Mouse (Mus musculus): ENCODE data around the gene Slc38a8.

The Slc38a8 gene

GRCm38 (mm10) chr8:119487093-119487492 is 14.4 kb downstream of the Slc38a8 start:
- in situ Hi-C loops (cut with MseI, MboI), result no loop called here

GRCm38 (mm10) chr8:119484145-119484896 is 17.2 kb downstream of the Slc38a8 start:
- in situ Hi-C loops (cut with MseI, MboI), result no loop called here

- in situ Hi-C loops (cut with MseI, MboI), result no loop called here
These were observed 22.8 kb downstream of the Slc38a8 start for GRCm38 (mm10) chr8:119478684-119479083.

- in situ Hi-C loops (cut with MseI, MboI), result no loop called here
These were observed 33.4 kb downstream of the Slc38a8 start for GRCm38 (mm10) chr8:119468091-119468490.

GRCm38 (mm10) chr8:119466794-119467193 is 34.7 kb downstream of the Slc38a8 start:
- in situ Hi-C loops (cut with MseI, MboI), result no loop called here

DNA sequence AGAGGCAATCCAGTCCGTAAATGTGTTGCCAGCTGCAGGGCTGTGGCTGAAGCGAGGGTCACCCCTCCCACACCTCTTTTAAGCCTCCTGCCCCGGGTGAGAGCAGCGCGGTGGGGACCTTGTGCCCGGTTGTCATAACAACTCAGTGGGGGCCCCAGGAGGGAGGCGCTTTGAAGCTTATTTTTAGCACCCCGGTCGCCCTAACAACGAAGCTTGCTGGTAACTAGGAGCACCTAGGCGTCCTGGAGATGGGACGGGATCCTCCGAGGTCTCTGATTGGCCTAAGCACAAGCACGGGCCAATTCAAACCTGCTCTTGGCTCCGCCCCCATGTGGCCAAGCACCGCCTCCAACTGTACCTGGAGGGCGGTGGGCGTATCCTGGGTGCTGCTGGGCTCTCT is 35.4 kb downstream of the Slc38a8 start:
- in situ Hi-C loops (cut with MseI, MboI), result no loop called here

- in situ Hi-C loops (cut with MseI, MboI), result no loop called here
These were observed 37.8 kb downstream of the Slc38a8 start for GRCm38 (mm10) chr8:119463709-119464108.

DNA sequence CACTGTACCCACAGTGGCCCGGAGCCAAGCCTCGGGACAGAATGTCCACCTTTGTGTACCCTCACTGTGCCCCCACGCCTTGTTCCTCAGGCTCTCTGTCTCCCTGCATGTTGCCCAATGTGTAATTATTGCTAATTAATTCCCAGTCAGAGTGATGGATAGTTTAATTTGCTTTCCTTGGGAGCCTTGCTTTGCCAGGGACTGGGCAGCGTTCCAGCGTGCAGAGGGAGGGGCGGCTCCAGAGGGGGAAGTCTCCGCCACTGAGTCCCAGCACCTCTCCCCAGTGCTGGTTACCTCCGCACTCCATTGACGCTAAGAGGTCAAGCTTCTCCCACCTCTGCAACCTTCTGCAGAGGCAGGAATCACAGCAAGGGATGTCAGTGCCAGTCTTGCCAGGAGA is 40.1 kb downstream of the Slc38a8 start:
- in situ Hi-C loops (cut with MseI, MboI), result no loop called here

GRCm38 (mm10) chr8:119459724-119460123 is 41.8 kb downstream of the Slc38a8 start:
- in situ Hi-C loops (cut with MseI, MboI), result no loop called here

DNA sequence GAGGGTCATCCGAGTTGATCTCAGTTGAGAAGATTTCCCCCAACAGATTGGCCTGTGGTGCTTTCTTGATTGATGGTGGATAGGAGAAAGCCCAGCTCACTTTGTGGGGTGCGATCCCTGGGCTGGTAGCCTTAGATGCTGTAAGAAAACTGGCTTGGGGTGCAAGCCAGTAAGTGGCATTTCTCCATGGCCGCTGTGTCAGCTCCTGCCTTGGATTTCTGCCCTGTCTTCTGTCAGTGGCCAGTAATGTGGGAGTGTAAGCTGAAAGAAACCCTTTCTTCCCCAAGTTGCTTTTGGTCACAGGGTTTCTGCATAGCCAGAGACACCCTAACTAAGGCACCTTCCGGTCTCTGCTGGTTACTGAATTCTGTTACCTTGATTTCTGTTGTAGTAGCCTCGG is 45.5 kb downstream of the Slc38a8 start:
- in situ Hi-C loops (cut with MseI, MboI), result no loop called here

- in situ Hi-C loops (cut with MseI, MboI), result loop anchor here in 1 of 2 experiments (5.0 kb wide), 1 partner anchor 44 kb away; no protein-coding TSS in a partner anchor
These were observed 48.6 kb downstream of the Slc38a8 start for GRCm38 (mm10) chr8:119452919-119453318.

GRCm38 (mm10) chr8:119451131-119451530 is 50.4 kb downstream of the Slc38a8 start:
- in situ Hi-C loops (cut with MseI, MboI), result loop anchor here in 1 of 2 experiments (5.0 kb wide), 1 partner anchor 46 kb away; no protein-coding TSS in a partner anchor

DNA sequence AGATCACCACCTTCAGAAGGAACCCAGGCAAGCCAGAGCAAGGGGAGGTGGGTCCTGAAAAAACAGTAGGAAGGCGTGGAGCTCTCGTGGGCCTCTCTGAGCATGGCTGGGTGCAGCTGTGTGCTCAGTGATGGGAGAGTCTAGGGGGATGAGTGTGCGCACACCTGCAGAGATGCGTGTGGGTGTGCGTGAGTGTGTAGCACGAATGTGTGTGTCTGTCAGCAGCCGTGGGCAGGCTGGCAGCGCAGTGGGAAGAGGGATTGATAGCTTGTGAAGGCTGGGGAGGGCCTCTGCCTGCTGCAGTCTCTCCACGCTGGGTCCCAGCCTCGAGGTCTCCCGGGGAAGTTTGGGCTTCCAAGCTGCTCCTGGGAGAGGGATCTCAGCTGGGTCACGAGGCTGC is 51.9 kb downstream of the Slc38a8 start:
- in situ Hi-C loops (cut with MseI, MboI), result loop anchor here in 1 of 2 experiments (5.0 kb wide), 1 partner anchor 48 kb away; no protein-coding TSS in a partner anchor

GRCm38 (mm10) chr8:119447781-119448170 is 53.7 kb downstream of the Slc38a8 start:
- in situ Hi-C loops (cut with MseI, MboI), result no loop called here

DNA sequence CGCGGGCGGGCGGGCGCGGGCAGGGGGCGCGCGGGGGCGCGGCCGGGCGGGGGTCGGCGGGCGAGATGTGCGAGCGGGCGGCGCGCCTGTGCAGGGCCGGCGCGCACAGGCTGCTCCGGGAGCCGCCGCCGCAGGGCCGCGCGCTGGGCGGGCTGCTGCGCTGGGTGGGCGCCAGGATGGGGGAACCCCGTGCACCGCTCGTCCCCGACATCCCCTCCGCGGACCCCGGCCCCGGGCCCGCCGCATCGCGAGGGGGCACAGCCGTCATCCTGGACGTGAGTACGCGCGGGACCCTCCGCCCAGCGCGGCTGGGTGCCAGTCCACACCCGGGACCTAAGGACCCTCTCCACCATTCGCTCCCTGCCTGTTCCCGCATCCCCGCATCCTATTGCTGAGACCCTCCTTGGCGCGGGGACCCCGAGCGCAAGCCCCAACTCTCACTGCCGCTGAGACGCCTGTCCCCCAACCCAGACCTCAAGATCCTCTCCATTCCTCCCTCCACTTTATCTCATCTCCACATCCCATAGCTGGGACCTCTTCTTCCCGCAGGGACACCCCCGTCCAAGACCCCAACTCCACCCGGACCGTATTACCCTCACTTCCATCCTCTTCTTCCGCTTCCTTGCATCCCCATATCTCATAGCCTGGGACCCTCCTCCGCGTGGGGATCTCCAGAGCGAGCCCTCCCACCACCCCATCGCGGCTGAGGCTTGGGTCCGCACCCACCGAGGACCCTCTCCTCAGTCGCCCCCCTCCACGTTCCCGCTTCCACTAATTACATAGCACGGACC is 54.3 kb downstream of the Slc38a8 start:
- in situ Hi-C loops (cut with MseI, MboI), result no loop called here

DNA sequence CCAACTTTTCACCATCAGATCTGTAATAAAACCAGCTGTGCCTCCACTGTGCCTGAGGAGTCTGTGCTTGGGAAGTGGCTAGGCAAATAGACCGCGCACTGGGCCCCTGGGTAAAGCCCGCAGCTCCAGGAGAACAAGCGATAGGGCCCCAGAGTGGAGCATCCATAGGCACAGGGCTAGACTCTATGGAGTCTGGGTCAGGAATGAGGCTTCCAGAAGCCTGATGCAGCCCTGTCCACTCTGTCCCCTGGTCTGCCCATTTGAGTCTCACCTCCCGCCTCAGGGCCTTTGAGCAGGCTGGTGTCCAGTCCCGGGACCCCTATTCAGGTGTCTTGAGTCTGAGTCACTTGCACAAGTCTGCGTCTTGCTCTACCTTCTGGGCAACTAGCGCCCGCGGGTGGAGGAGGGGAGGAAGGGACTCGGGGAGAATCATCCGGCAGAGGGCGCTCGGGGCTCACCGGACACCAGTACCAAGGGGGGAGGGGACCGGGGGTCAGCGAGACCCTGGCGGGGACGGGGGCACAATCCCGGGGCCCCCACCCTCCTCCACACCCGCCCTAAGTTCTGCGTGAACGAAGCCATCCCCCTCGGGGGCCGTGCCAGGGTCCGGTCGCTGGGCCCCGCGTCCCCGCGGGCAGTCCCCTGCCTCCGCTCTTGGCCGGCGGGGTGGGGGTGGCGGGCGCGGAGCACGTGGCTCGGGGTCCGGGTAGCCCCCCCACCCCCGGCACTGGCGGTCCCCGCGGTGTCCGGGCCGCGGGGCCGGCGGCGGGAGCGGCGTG is 55.1 kb downstream of the Slc38a8 start, which contains the start of gene Necab2:
Necab2 (plus strand) TSS at position 509 of the 779 bp plus-strand sequence.
- in situ Hi-C loops (cut with MseI, MboI), result no loop called here

- in situ Hi-C loops (cut with MseI, MboI), result loop anchor here in 1 of 2 experiments (5.0 kb wide), 1 partner anchor 54 kb away; no protein-coding TSS in a partner anchor
These were observed 58.5 kb downstream of the Slc38a8 start for GRCm38 (mm10) chr8:119442970-119443369.

- in situ Hi-C loops (cut with MseI, MboI), result loop anchor here in 1 of 2 experiments (5.0 kb wide), 1 partner anchor 55 kb away; no protein-coding TSS in a partner anchor
These were observed 59.5 kb downstream of the Slc38a8 start for GRCm38 (mm10) chr8:119442013-119442412.

DNA sequence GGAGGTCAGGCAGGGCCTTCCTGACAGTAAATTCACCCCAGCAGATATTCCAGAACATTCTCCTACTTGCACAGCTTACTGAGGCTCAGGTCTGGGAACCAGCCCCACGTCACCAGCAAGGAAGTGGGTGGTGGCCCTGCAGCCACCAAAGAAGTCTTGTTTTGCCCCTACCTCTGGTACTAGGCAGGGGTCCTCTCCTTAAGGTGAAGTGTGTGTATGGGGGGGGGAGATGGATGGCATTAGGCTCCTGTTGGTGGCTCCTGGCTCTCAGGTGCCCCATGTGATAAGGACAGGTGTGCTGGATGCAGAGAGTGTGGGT is 60.6 kb downstream of the Slc38a8 start:
- in situ Hi-C loops (cut with MseI, MboI), result loop anchor here in 1 of 2 experiments (5.0 kb wide), 1 partner anchor 56 kb away; no protein-coding TSS in a partner anchor

DNA sequence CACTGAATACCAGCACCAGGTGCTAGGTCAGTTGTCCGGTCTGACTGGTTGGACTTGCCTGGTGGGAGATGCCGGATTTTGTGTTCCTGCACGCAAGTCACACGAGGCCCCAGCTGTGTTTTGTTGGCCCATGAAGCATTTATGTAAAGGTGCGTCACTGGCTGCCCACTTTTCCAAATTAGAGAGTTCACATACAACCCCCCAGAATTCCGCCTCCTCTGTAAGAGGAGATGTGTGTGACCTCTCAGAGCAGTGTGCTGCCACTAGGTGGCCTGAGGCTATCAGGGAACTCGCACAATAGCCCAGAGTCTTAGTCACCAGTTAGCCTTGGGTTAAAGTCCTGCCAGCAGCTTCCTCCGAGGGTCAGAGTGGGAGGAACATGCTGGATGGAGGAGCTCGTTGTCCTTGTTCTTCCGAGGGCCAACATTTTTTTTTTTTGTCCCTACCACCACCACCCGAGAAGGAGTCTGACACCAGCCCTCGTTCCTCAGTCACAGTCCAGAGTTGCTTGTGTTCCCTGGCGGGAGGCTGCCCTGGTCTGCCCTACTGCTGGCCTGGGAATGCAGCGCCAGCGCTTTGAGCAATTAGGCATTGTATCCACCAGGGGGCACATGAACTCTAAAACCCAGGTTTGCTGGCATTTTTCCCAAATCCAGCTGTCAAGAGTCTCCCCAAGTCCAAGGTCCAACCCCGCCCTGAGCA is 61.1 kb downstream of the Slc38a8 start:
- in situ Hi-C loops (cut with MseI, MboI), result loop anchor here in 1 of 2 experiments (5.0 kb wide), 1 partner anchor 57 kb away; no protein-coding TSS in a partner anchor

DNA sequence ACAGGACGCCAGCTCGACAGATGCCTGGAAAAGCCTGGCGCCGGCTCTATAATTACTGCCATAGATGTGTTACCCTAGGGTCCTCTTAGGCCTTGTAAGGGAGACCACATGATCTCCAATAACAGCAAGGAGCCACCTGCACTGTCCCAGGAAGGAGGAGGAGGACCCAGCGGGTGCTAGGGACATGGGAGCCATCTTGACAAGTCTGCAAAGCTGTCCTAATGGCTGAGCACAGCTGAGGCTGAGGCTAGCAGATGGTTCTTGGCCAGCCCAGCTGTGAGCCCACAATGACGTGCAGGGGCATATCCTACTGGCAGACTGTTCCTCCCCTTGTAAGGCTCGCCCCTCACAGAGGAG is 61.6 kb downstream of the Slc38a8 start:
- in situ Hi-C loops (cut with MseI, MboI), result loop anchor here in 1 of 2 experiments (5.0 kb wide), 1 partner anchor 57 kb away; no protein-coding TSS in a partner anchor

Data from mouse trophoblast stem cell (cell line).